Mouse (Mus musculus) hindbrain, embryonic 11.5 days (tissue): ENCODE results near the gene Tmem40. TPM values are rescaled to one million over a fixed set of nuclear protein-coding genes. Genes with fewer than 3 reads are reported as not detected.

Experiments
- ATAC-seq: fragments of 200-750 bp; cut with Nextera tagmentation; 2 replicates; pipeline ENCODE4 v1.8.0; 2017; ENCODE audit warnings: mild to moderate bottlenecking, moderate TSS enrichment, moderate library complexity; ENCODE audit not compliant: low FRiP score
- DNase-seq: peaks from one replicate; pipeline ENCODE4 v3.0.0-alpha.2; 2015; ENCODE audit warnings: low spot score
- H3K27ac ChIP-seq: fragments of 300-500 bp; sonication (generic); 2 replicates; pipeline ENCODE4 v1.5.1; 2014; ENCODE audit warnings: mild to moderate bottlenecking, low read depth, low read length
- H3K27me3 ChIP-seq: fragments of 300-500 bp; sonication (generic); 2 replicates; pipeline ENCODE4 v1.6.1; 2014; ENCODE audit warnings: mild to moderate bottlenecking, low read length, moderate library complexity, mixed read lengths; ENCODE audit not compliant: control insufficient read depth, insufficient read depth
- H3K36me3 ChIP-seq: fragments of 300-500 bp; sonication (generic); 2 replicates; pipeline ENCODE4 v1.6.1; 2014; ENCODE audit warnings: mild to moderate bottlenecking, low read length, moderate library complexity, mixed read lengths; ENCODE audit not compliant: control insufficient read depth, insufficient read depth
- H3K4me1 ChIP-seq: fragments of 300-500 bp; sonication (generic); replicated peaks from 2 replicates; pipeline ENCODE4 v1.6.1; 2014; ENCODE audit warnings: low read length, mixed read lengths; ENCODE audit not compliant: control insufficient read depth, insufficient read depth
- H3K4me2 ChIP-seq: fragments of 300-500 bp; sonication (generic); replicated peaks from 2 replicates; pipeline ENCODE4 v1.6.1; 2014; ENCODE audit warnings: mild to moderate bottlenecking, low read depth, low read length
- H3K4me3 ChIP-seq: fragments of 300-500 bp; sonication (generic); 2 replicates; pipeline ENCODE4 v1.5.1; 2014; ENCODE audit warnings: low read depth, low read length
- H3K9ac ChIP-seq: fragments of 300-500 bp; sonication (generic); 2 replicates; pipeline ENCODE4 v1.6.1; 2014; ENCODE audit warnings: low read depth, low read length
- H3K9me3 ChIP-seq: fragments of 300-500 bp; sonication (generic); 2 replicates; pipeline ENCODE4 v1.6.1; 2016; ENCODE audit warnings: low read length; ENCODE audit not compliant: control insufficient read depth
- WGBS: fragments of 180-500 bp; shearing (Covaris S2); extraction: QIAGEN DNeasy Blood & Tissue Kit; methylation state at CpG from one replicate; pipeline ENCODE4 v1.1.7; 2014; 5-methylcytosine and 5-hydroxymethylcytosine counted together
- polyA plus RNA-seq: library from polyadenylated mRNA; unstranded; fragments of >200 nt; fragmentation: Nextera tagmentation; extraction: Ambion mirVana; gene quantifications from 2 replicates; pipeline ENCODE4 v1.2.1, GENCODE M21; 2014

Gene Tmem40
- polyA plus RNA-seq, 1 experiment from 2014 or later = 1.9 TPM

- WGBS = 63% methylated on average over 20 of the region's 20 CpGs
- no peaks in the 10 kb centered on the region for H3K36me3 ChIP-seq
- H3K4me3 ChIP-seq = no peak overlapping the region
- H3K9me3 ChIP-seq = no peaks in the 10 kb centered on the region
- no peak for ATAC-seq
- no peaks in the 10 kb centered on the region; the same call in 1 of the 2 replicates for H3K4me1 ChIP-seq
- no peak overlapping the region for H3K4me2 ChIP-seq
- no peak for DNase-seq
- no peak overlapping the region for H3K27ac ChIP-seq
- no peak overlapping the region for H3K9ac ChIP-seq
- no peaks in the 10 kb centered on the region for H3K27me3 ChIP-seq
Measured at GRCm38 (mm10) chr6:115730560-115731342, 31.5 kb downstream of the Tmem40 start.

- no peak overlapping the region for H3K9ac ChIP-seq
- 59% methylated on average over 2 of the region's 2 CpGs for WGBS
- DNase-seq (no peak), ATAC-seq (no peak)
- H3K4me1 ChIP-seq = no peaks in the 10 kb centered on the region; the same call in 1 of the 2 replicates
- H3K36me3 ChIP-seq = no peaks in the 10 kb centered on the region
- no peaks in the 10 kb centered on the region for H3K27me3 ChIP-seq
- no peak overlapping the region for H3K4me2 ChIP-seq
- H3K9me3 ChIP-seq = no peaks in the 10 kb centered on the region
- H3K4me3 ChIP-seq = no peak overlapping the region
- H3K27ac ChIP-seq = no peak overlapping the region
Measured at GRCm38 (mm10) chr6:115727570-115727969, 34.6 kb downstream of the Tmem40 start.

- Histone ChIP-seq H3K9ac (no peak overlapping the region), H3K36me3 (no peaks in the 10 kb centered on the region), H3K4me2 (no peak overlapping the region), H3K27ac (no peak overlapping the region), H3K4me1 (no peaks in the 10 kb centered on the region; the same call in 1 of the 2 replicates), H3K4me3 (no peak overlapping the region), H3K9me3 (no peaks in the 10 kb centered on the region), H3K27me3 (no peaks in the 10 kb centered on the region)
- DNase-seq (peak; percentile 76), ATAC-seq (no peak)
- 81% methylated on average over 1 of the region's 1 CpGs for WGBS
Measured at GRCm38 (mm10) chr6:115727108-115727507, 35.1 kb downstream of the Tmem40 start.

- H3K4me1 ChIP-seq = no peaks in the 10 kb centered on the region
- 85% methylated on average over 5 of the region's 5 CpGs for WGBS
- no peak overlapping the region for H3K4me3 ChIP-seq
- DNase-seq = no peak
- ATAC-seq = no peak
- H3K9me3 ChIP-seq = no peaks in the 10 kb centered on the region
- H3K4me2 ChIP-seq = no peak overlapping the region
- no peaks in the 10 kb centered on the region for H3K27me3 ChIP-seq
- H3K36me3 ChIP-seq = no peaks in the 10 kb centered on the region
- no peak overlapping the region for H3K9ac ChIP-seq
- H3K27ac ChIP-seq = no peak overlapping the region
Measured at GRCm38 (mm10) chr6:115722246-115722645, 40.0 kb downstream of the Tmem40 start.

- H3K9me3 ChIP-seq = no peaks in the 10 kb centered on the region
- H3K36me3 ChIP-seq = no peaks in the 10 kb centered on the region
- ATAC-seq = peak; percentile 89
- H3K4me1 ChIP-seq = no peaks in the 10 kb centered on the region
- H3K9ac ChIP-seq = no peak overlapping the region
- DNase-seq = peak; percentile 67
- H3K4me3 ChIP-seq = peak overlapping the region; percentile 13; the same call in 1 of the 2 replicates
- no peak overlapping the region for H3K27ac ChIP-seq
- no peaks in the 10 kb centered on the region for H3K27me3 ChIP-seq
- H3K4me2 ChIP-seq = peak overlapping the region; percentile 36
- 3% methylated on average over 15 of the region's 15 CpGs for WGBS
Measured at GRCm38 (mm10) chr6:115717715-115718558, 44.3 kb downstream of the Tmem40 start.

GRCm38 (mm10) chr6:115717101-115717652 is 45.0 kb downstream of the Tmem40 start:
- H3K36me3 ChIP-seq = no peaks in the 10 kb centered on the region
- H3K9me3 ChIP-seq = no peaks in the 10 kb centered on the region
- ATAC-seq = peak; percentile 47; the same call in 1 of the 2 replicates
- H3K4me2 ChIP-seq = peak overlapping the region; percentile 36; the same call in 1 of the 2 replicates
- H3K27ac ChIP-seq = no peak overlapping the region
- peak; percentile 18 for DNase-seq
- no peaks in the 10 kb centered on the region for H3K4me1 ChIP-seq
- no peaks in the 10 kb centered on the region for H3K27me3 ChIP-seq
- no peak overlapping the region for H3K9ac ChIP-seq
- 19% methylated on average over 8 of the region's 8 CpGs for WGBS
- no peak overlapping the region for H3K4me3 ChIP-seq

- Histone ChIP-seq H3K9ac (no peak overlapping the region), H3K36me3 (no peaks in the 10 kb centered on the region), H3K4me2 (no peak overlapping the region), H3K4me1 (no peaks in the 10 kb centered on the region), H3K9me3 (no peaks in the 10 kb centered on the region), H3K27ac (no peak overlapping the region), H3K4me3 (no peak overlapping the region), H3K27me3 (no peaks in the 10 kb centered on the region)
- ATAC-seq = no peak
- no peak for DNase-seq
- 76% methylated on average over 2 of the region's 3 CpGs for WGBS
Measured at GRCm38 (mm10) chr6:115711261-115711660, 50.9 kb downstream of the Tmem40 start.

GRCm38 (mm10) chr6:115702901-115703300 is 59.3 kb downstream of the Tmem40 start:
- 80% methylated on average over 5 of the region's 5 CpGs for WGBS
- Histone ChIP-seq H3K27me3 (no peaks in the 10 kb centered on the region), H3K4me3 (no peak overlapping the region), H3K4me1 (no peaks in the 10 kb centered on the region), H3K36me3 (no peaks in the 10 kb centered on the region), H3K9me3 (no peaks in the 10 kb centered on the region), H3K4me2 (no peak overlapping the region), H3K27ac (no peak overlapping the region), H3K9ac (no peak overlapping the region)
- no peak for ATAC-seq
- DNase-seq = no peak
